Mouse (Mus musculus) limb, embryonic 13.5 days (tissue): ENCODE measurements around the gene Ankrd55. TPM values are rescaled to one million over a fixed set of nuclear protein-coding genes. Genes with fewer than 3 reads are reported as not detected.

Source experiments
- ATAC-seq: fragments of 200-750 bp; cut with Nextera tagmentation; 2 replicates; pipeline ENCODE4 v1.8.0; 2017; ENCODE audit warnings: low read depth, moderate number of reproducible peaks, moderate TSS enrichment; ENCODE audit not compliant: low FRiP score
- H3K27ac ChIP-seq: fragments of 300-500 bp; sonication (generic); 2 replicates; pipeline ENCODE4 v1.5.1; 2015; ENCODE audit warnings: inconsistent platforms, mild to moderate bottlenecking, moderate library complexity
- H3K27me3 ChIP-seq: fragments of 300-500 bp; sonication (generic); 2 replicates; pipeline ENCODE4 v1.6.1; 2015; ENCODE audit warnings: mild to moderate bottlenecking, inconsistent platforms
- H3K36me3 ChIP-seq: fragments of 300-500 bp; sonication (generic); 2 replicates; pipeline ENCODE4 v1.6.1; 2015; ENCODE audit warnings: inconsistent platforms, mild to moderate bottlenecking, moderate library complexity
- H3K4me1 ChIP-seq: fragments of 300-500 bp; sonication (generic); 2 replicates; pipeline ENCODE4 v1.6.1; 2015; ENCODE audit warnings: inconsistent platforms
- H3K4me2 ChIP-seq: fragments of 300-500 bp; sonication (generic); replicated peaks from 2 replicates; pipeline ENCODE4 v1.6.1; 2015; ENCODE audit warnings: inconsistent platforms, mild to moderate bottlenecking, moderate library complexity
- H3K4me3 ChIP-seq: fragments of 300-500 bp; sonication (generic); 2 replicates; pipeline ENCODE4 v1.5.1; 2015; ENCODE audit warnings: moderate library complexity, mild to moderate bottlenecking, inconsistent platforms
- H3K9ac ChIP-seq: fragments of 300-500 bp; sonication (generic); 2 replicates; pipeline ENCODE4 v1.6.1; 2015; ENCODE audit warnings: mild to moderate bottlenecking, inconsistent platforms
- H3K9me3 ChIP-seq: fragments of 300-500 bp; sonication (generic); 2 replicates; pipeline ENCODE4 v1.6.1; 2016; ENCODE audit warnings: inconsistent platforms
- WGBS: fragments of 180-500 bp; shearing (Covaris S2); methylation state at CpG from one replicate; pipeline ENCODE4 v1.1.7; 2015; 5-methylcytosine and 5-hydroxymethylcytosine counted together
- polyA plus RNA-seq: library from polyadenylated mRNA; unstranded; fragments of >200 nt; fragmentation: Nextera tagmentation; extraction: Ambion mirVana; gene quantifications from 2 replicates; pipeline ENCODE4 v1.2.1, GENCODE M21; 2015

Ankrd55 gene
- polyA plus RNA-seq, 1 experiment from 2014 or later = 1.8 TPM

GRCm38 (mm10) chr13:112346659-112347142 lies 58.5 kb downstream of the Ankrd55 start:
- H3K27ac ChIP-seq = peak overlapping the region; percentile 90
- H3K4me3 ChIP-seq = no peak overlapping the region
- ATAC-seq = peak; percentile 88
- H3K36me3 ChIP-seq = no peaks in the 10 kb centered on the region; the same call in 1 of the 2 replicates
- peak overlapping the region; percentile 49 for H3K4me2 ChIP-seq
- H3K27me3 ChIP-seq = no peaks in the 10 kb centered on the region
- 10% methylated on average over 7 of the region's 7 CpGs for WGBS
- peaks cover 48% of the 10 kb centered on the region for H3K4me1 ChIP-seq
- H3K9me3 ChIP-seq = peaks cover 8% of the 10 kb centered on the region
- H3K9ac ChIP-seq = no peak overlapping the region

- Histone ChIP-seq H3K36me3 (no peaks in the 10 kb centered on the region; the same call in 1 of the 2 replicates), H3K9ac (no peak overlapping the region), H3K4me2 (no peak overlapping the region), H3K9me3 (peaks cover 8% of the 10 kb centered on the region), H3K4me3 (no peak overlapping the region), H3K27me3 (no peaks in the 10 kb centered on the region), H3K27ac (no peak overlapping the region), H3K4me1 (peaks cover 48% of the 10 kb centered on the region)
- WGBS = 97% methylated on average over 1 of the region's 1 CpGs
- no peak for ATAC-seq
Observed at GRCm38 (mm10) chr13:112348250-112348649, 60.0 kb downstream of the Ankrd55 start.

- Histone ChIP-seq H3K4me2 (no peak overlapping the region), H3K4me3 (no peak overlapping the region), H3K9me3 (peaks cover 8% of the 10 kb centered on the region), H3K36me3 (no peaks in the 10 kb centered on the region; the same call in 1 of the 2 replicates), H3K27me3 (no peaks in the 10 kb centered on the region), H3K9ac (no peak overlapping the region), H3K4me1 (peaks cover 45% of the 10 kb centered on the region), H3K27ac (no peak overlapping the region)
- 92% methylated on average over 14 of the region's 14 CpGs for WGBS
- no peak for ATAC-seq
Observed at GRCm38 (mm10) chr13:112348896-112349484, 60.7 kb downstream of the Ankrd55 start.

- H3K9me3 ChIP-seq = peaks cover 8% of the 10 kb centered on the region
- H3K4me1 ChIP-seq = peaks cover 47% of the 10 kb centered on the region
- no peak overlapping the region for H3K9ac ChIP-seq
- 93% methylated on average over 7 of the region's 7 CpGs for WGBS
- no peak overlapping the region for H3K27ac ChIP-seq
- H3K36me3 ChIP-seq = no peaks in the 10 kb centered on the region; the same call in 1 of the 2 replicates
- no peak overlapping the region for H3K4me2 ChIP-seq
- H3K27me3 ChIP-seq = no peaks in the 10 kb centered on the region
- no peak for ATAC-seq
- no peak overlapping the region for H3K4me3 ChIP-seq
Observed at GRCm38 (mm10) chr13:112349500-112349899, 61.2 kb downstream of the Ankrd55 start.

- no peak overlapping the region for H3K9ac ChIP-seq
- H3K27me3 ChIP-seq = no peaks in the 10 kb centered on the region
- H3K4me3 ChIP-seq = no peak overlapping the region
- peaks cover 8% of the 10 kb centered on the region for H3K9me3 ChIP-seq
- H3K27ac ChIP-seq = no peak overlapping the region
- 43% methylated on average over 8 of the region's 8 CpGs for WGBS
- peaks cover 28% of the 10 kb centered on the region for H3K4me1 ChIP-seq
- ATAC-seq = no peak
- no peak overlapping the region for H3K4me2 ChIP-seq
- no peaks in the 10 kb centered on the region; the same call in 1 of the 2 replicates for H3K36me3 ChIP-seq
Observed at GRCm38 (mm10) chr13:112351943-112352342, 63.7 kb downstream of the Ankrd55 start.

GRCm38 (mm10) chr13:112354109-112354867 lies 66.0 kb downstream of the Ankrd55 start:
- Histone ChIP-seq H3K4me3 (no peak overlapping the region), H3K4me1 (peaks cover 14% of the 10 kb centered on the region), H3K9me3 (peaks cover 8% of the 10 kb centered on the region), H3K36me3 (no peaks in the 10 kb centered on the region; the same call in 1 of the 2 replicates), H3K27ac (no peak overlapping the region; the same call in 1 of the 2 replicates), H3K27me3 (no peaks in the 10 kb centered on the region), H3K4me2 (no peak overlapping the region), H3K9ac (no peak overlapping the region)
- no peak for ATAC-seq
- WGBS = 38% methylated on average over 6 of the region's 6 CpGs

GRCm38 (mm10) chr13:112354958-112355357 lies 66.7 kb downstream of the Ankrd55 start:
- no peak overlapping the region for H3K9ac ChIP-seq
- no peak overlapping the region for H3K27ac ChIP-seq
- no peaks in the 10 kb centered on the region for H3K27me3 ChIP-seq
- H3K4me2 ChIP-seq = no peak overlapping the region
- no peak overlapping the region for H3K4me3 ChIP-seq
- peaks cover 14% of the 10 kb centered on the region for H3K4me1 ChIP-seq
- H3K9me3 ChIP-seq = peaks cover 7% of the 10 kb centered on the region
- no peaks in the 10 kb centered on the region; the same call in 1 of the 2 replicates for H3K36me3 ChIP-seq
- ATAC-seq = no peak
- 82% methylated on average over 10 of the region's 10 CpGs for WGBS

- H3K4me1 ChIP-seq = peaks cover 14% of the 10 kb centered on the region
- no peak for ATAC-seq
- H3K27me3 ChIP-seq = no peaks in the 10 kb centered on the region
- H3K4me3 ChIP-seq = no peak overlapping the region
- no peaks in the 10 kb centered on the region for H3K36me3 ChIP-seq
- H3K4me2 ChIP-seq = no peak overlapping the region
- H3K9me3 ChIP-seq = no peaks in the 10 kb centered on the region
- WGBS = 84% methylated on average over 20 of the region's 20 CpGs
- no peak overlapping the region for H3K9ac ChIP-seq
- no peak overlapping the region for H3K27ac ChIP-seq
Observed at GRCm38 (mm10) chr13:112355794-112356486, 67.7 kb downstream of the Ankrd55 start.

GRCm38 (mm10) chr13:112361575-112361974 lies 73.3 kb downstream of the Ankrd55 start:
- Histone ChIP-seq H3K9me3 (no peaks in the 10 kb centered on the region), H3K4me2 (no peak overlapping the region), H3K36me3 (no peaks in the 10 kb centered on the region), H3K4me3 (no peak overlapping the region), H3K9ac (no peak overlapping the region), H3K27ac (no peak overlapping the region), H3K27me3 (no peaks in the 10 kb centered on the region), H3K4me1 (no peaks in the 10 kb centered on the region)
- no peak for ATAC-seq
- WGBS = 84% methylated on average over 4 of the region's 4 CpGs

GRCm38 (mm10) chr13:112363218-112363617 lies 75.0 kb downstream of the Ankrd55 start:
- no peak for ATAC-seq
- H3K27me3 ChIP-seq = no peaks in the 10 kb centered on the region
- no peak overlapping the region for H3K4me2 ChIP-seq
- no peak overlapping the region for H3K9ac ChIP-seq
- H3K9me3 ChIP-seq = no peaks in the 10 kb centered on the region
- no peaks in the 10 kb centered on the region for H3K36me3 ChIP-seq
- 88% methylated on average over 10 of the region's 10 CpGs for WGBS
- H3K4me1 ChIP-seq = peaks cover 4% of the 10 kb centered on the region
- H3K4me3 ChIP-seq = no peak overlapping the region
- no peak overlapping the region for H3K27ac ChIP-seq

- 86% methylated on average over 3 of the region's 3 CpGs for WGBS
- Histone ChIP-seq H3K9ac (no peak overlapping the region), H3K4me2 (no peak overlapping the region), H3K27me3 (no peaks in the 10 kb centered on the region), H3K36me3 (no peaks in the 10 kb centered on the region), H3K4me3 (no peak overlapping the region), H3K27ac (no peak overlapping the region), H3K4me1 (peaks cover 4% of the 10 kb centered on the region), H3K9me3 (no peaks in the 10 kb centered on the region)
- no peak for ATAC-seq
Observed at GRCm38 (mm10) chr13:112363746-112364145, 75.5 kb downstream of the Ankrd55 start.

GRCm38 (mm10) chr13:112364698-112365097 lies 76.4 kb downstream of the Ankrd55 start:
- H3K4me3 ChIP-seq = no peak overlapping the region
- no peak overlapping the region for H3K4me2 ChIP-seq
- no peaks in the 10 kb centered on the region for H3K9me3 ChIP-seq
- H3K4me1 ChIP-seq = peaks cover 4% of the 10 kb centered on the region
- H3K9ac ChIP-seq = no peak overlapping the region
- H3K27ac ChIP-seq = no peak overlapping the region
- H3K27me3 ChIP-seq = no peaks in the 10 kb centered on the region
- no peaks in the 10 kb centered on the region for H3K36me3 ChIP-seq
- 89% methylated on average over 5 of the region's 5 CpGs for WGBS
- no peak for ATAC-seq
